Comparison of ENCODE assay signal across 15 mouse cellular contexts in genomic region chr2:32310096-32310845, GRCm38 (mm10). TPM values are rescaled to one million over a fixed set of nuclear protein-coding genes. Genes with fewer than 3 reads are reported as not detected.
A peak's percentile ranks its signal among the peaks of the same experiment; 100 is the strongest.
DNase-seq lines count a peak whose midpoint lies in the region; ATAC-seq and TF ChIP-seq lines count a peak whose summit lies in the region.
"Had no signal": no experiment of that assay in that cellular context is flagged by ENCODE, and none has a peak within 500 bp of the region (broad histone marks: within the 10 kb centered on the region; RNA-seq: fewer than 3 reads in every experiment).

No protein-coding gene starts in this region.

- TF ChIP-seq EP300 in stomach, postnatal 0 days (optimal IDR thresholded peaks at IDR 0.05): no peak

- no peak for TF ChIP-seq CTCF in stomach, postnatal 0 days (IDR thresholded peaks at IDR 0.05; ENCODE audit: low read depth)

- DNase-seq in cerebellum, adult 8-10 months: peak; percentile 30
- no peak for DNase-seq in cerebellum, adult 11-12 months
- DNase-seq in stomach, postnatal 0 days (ENCODE audit: low spot score): no peak
- no peak for DNase-seq in liver, embryonic 11.5 days (ENCODE audit: low spot score)
- no peak for DNase-seq in spleen, postnatal 36 days (ENCODE audit: low spot score in 2 of 2)
- DNase-seq: adrenal gland, adult 2 months; liver, embryonic 13.5 days; right cerebral cortex, postnatal 25 days had no signal

- no peak for ATAC-seq in intestine, embryonic 15.5 days
- ATAC-seq in intestine, embryonic 16.5 days: no peak
- no peak for ATAC-seq in stomach, embryonic 14.5 days (ENCODE audit: insufficient number of reproducible peaks, insufficient read depth, low FRiP score, low read depth)
- ATAC-seq in stomach, postnatal 0 days (ENCODE audit: low FRiP score, low TSS enrichment): no peak
- ATAC-seq in liver, embryonic 11.5 days (replicated peaks; ENCODE audit: low FRiP score): no peak

- H3K4me1 ChIP-seq in intestine, embryonic 15.5 days (replicated peaks): peaks cover 23% of the 10 kb centered on the region
- H3K4me1 ChIP-seq in intestine, embryonic 16.5 days (ENCODE audit: control insufficient read depth, insufficient read depth, low read length): peaks cover 16% of the 10 kb centered on the region
- peaks cover 22% of the 10 kb centered on the region for H3K4me1 ChIP-seq in stomach, embryonic 14.5 days (ENCODE audit: control insufficient read depth, insufficient read depth, low read length)
- peaks cover 5% of the 10 kb centered on the region for H3K4me1 ChIP-seq in stomach, postnatal 0 days (replicated peaks; ENCODE audit: control insufficient read depth, insufficient read depth)
- H3K4me1 ChIP-seq in liver, embryonic 11.5 days (replicated peaks; ENCODE audit: control insufficient read depth, insufficient read depth, low read length): peaks cover 14% of the 10 kb centered on the region

- 87% methylated on average over 18 of the region's 18 CpGs for WGBS in intestine, embryonic 15.5 days
- 87% methylated on average over 18 of the region's 18 CpGs for WGBS in intestine, embryonic 16.5 days
- 83% methylated on average over 18 of the region's 18 CpGs for WGBS in stomach, embryonic 14.5 days
- WGBS in stomach, postnatal 0 days: 82% methylated on average over 18 of the region's 18 CpGs
- 85% methylated on average over 18 of the region's 18 CpGs for WGBS in liver, embryonic 11.5 days

- H3K36me3 ChIP-seq in intestine, embryonic 15.5 days: peaks cover 30% of the 10 kb centered on the region
- H3K36me3 ChIP-seq in intestine, embryonic 16.5 days (ENCODE audit: control insufficient read depth, insufficient read depth, low read length): peaks cover 6% of the 10 kb centered on the region
- peaks cover 42% of the 10 kb centered on the region; the same call in 1 of the 2 replicates for H3K36me3 ChIP-seq in stomach, embryonic 14.5 days (ENCODE audit: control insufficient read depth, insufficient read depth, low read length)
- peaks cover 13% of the 10 kb centered on the region; the same call in 1 of the 2 replicates for H3K36me3 ChIP-seq in stomach, postnatal 0 days (ENCODE audit: control insufficient read depth, insufficient read depth, low read length)
- H3K36me3 ChIP-seq in liver, embryonic 11.5 days (ENCODE audit: control insufficient read depth, insufficient read depth, low read length): peaks cover 18% of the 10 kb centered on the region

- H3K27ac ChIP-seq in intestine, embryonic 15.5 days: no peak overlapping the region
- no peak overlapping the region for H3K27ac ChIP-seq in intestine, embryonic 16.5 days (ENCODE audit: low read length)
- no peak overlapping the region for H3K27ac ChIP-seq in stomach, embryonic 14.5 days (ENCODE audit: low read length)
- H3K27ac ChIP-seq in stomach, postnatal 0 days (replicated peaks): no peak overlapping the region
- H3K27ac ChIP-seq in liver, embryonic 11.5 days (ENCODE audit: low read depth, low read length): no peak overlapping the region
- H3K27ac ChIP-seq: heart, adult 2 months; hindbrain, embryonic 15.5 days; kidney, postnatal 0 days; liver, embryonic 13.5 days; macrophage had no signal

- H3K4me3 ChIP-seq in intestine, embryonic 15.5 days (replicated peaks): no peak overlapping the region
- H3K4me3 ChIP-seq in intestine, embryonic 16.5 days (ENCODE audit: low read length): no peak overlapping the region
- H3K4me3 ChIP-seq in stomach, embryonic 14.5 days (ENCODE audit: low read depth, low read length): no peak overlapping the region
- no peak overlapping the region for H3K4me3 ChIP-seq in stomach, postnatal 0 days (ENCODE audit: low read depth, low read length)
- H3K4me3 ChIP-seq in liver, embryonic 11.5 days (ENCODE audit: low read depth, low read length): no peak overlapping the region
- H3K4me3 ChIP-seq: heart, adult 2 months; hindbrain, embryonic 15.5 days; liver, embryonic 13.5 days had no signal

- no peaks in the 10 kb centered on the region for H3K27me3 ChIP-seq in intestine, embryonic 15.5 days (replicated peaks)
- no peaks in the 10 kb centered on the region for H3K27me3 ChIP-seq in intestine, embryonic 16.5 days (replicated peaks; ENCODE audit: control insufficient read depth, insufficient read depth, low read length)
- H3K27me3 ChIP-seq in stomach, embryonic 14.5 days (ENCODE audit: control insufficient read depth, insufficient read depth, low read length): no peaks in the 10 kb centered on the region
- H3K27me3 ChIP-seq in stomach, postnatal 0 days (ENCODE audit: control insufficient read depth, insufficient read depth, low read length): no peaks in the 10 kb centered on the region
- H3K27me3 ChIP-seq in liver, embryonic 11.5 days (replicated peaks; ENCODE audit: control insufficient read depth, insufficient read depth, low read length): peaks cover 17% of the 10 kb centered on the region

- peak overlapping the region; percentile 100; the same call in 1 of the 2 replicates for H3K4me2 ChIP-seq in intestine, embryonic 15.5 days (replicated peaks)
- H3K4me2 ChIP-seq in intestine, embryonic 16.5 days (ENCODE audit: low read depth, low read length): no peak overlapping the region
- peak overlapping the region; percentile 100 for H3K4me2 ChIP-seq in stomach, embryonic 14.5 days (replicated peaks; ENCODE audit: low read depth, low read length)
- H3K4me2 ChIP-seq in stomach, postnatal 0 days (replicated peaks; ENCODE audit: low read depth): no peak overlapping the region
- H3K4me2 ChIP-seq in liver, embryonic 11.5 days: no peak overlapping the region
- H3K4me2 ChIP-seq: hindbrain, embryonic 15.5 days; liver, embryonic 13.5 days had no signal

- H3K9ac ChIP-seq in intestine, embryonic 15.5 days: no peak overlapping the region
- H3K9ac ChIP-seq in intestine, embryonic 16.5 days (ENCODE audit: low read depth, low read length): no peak overlapping the region
- H3K9ac ChIP-seq in stomach, embryonic 14.5 days (replicated peaks; ENCODE audit: low read depth, low read length): no peak overlapping the region
- no peak overlapping the region for H3K9ac ChIP-seq in stomach, postnatal 0 days (ENCODE audit: low read length)
- H3K9ac ChIP-seq in liver, embryonic 11.5 days (ENCODE audit: low read depth, low read length): no peak overlapping the region
- H3K9ac ChIP-seq: hindbrain, embryonic 15.5 days had no signal

- no peaks in the 10 kb centered on the region for H3K9me3 ChIP-seq in intestine, embryonic 15.5 days
- no peaks in the 10 kb centered on the region for H3K9me3 ChIP-seq in intestine, embryonic 16.5 days (ENCODE audit: control insufficient read depth, low read length)
- no peaks in the 10 kb centered on the region for H3K9me3 ChIP-seq in stomach, embryonic 14.5 days (ENCODE audit: control insufficient read depth, low read depth, low read length)
- no peaks in the 10 kb centered on the region for H3K9me3 ChIP-seq in stomach, postnatal 0 days (ENCODE audit: control insufficient read depth, low read length)
- no peaks in the 10 kb centered on the region for H3K9me3 ChIP-seq in liver, embryonic 11.5 days (ENCODE audit: control insufficient read depth, low read length)
- H3K9me3 ChIP-seq: hindbrain, embryonic 15.5 days; liver, embryonic 13.5 days had no signal

RNA-seq across cellular contexts. Expression of gene Swi5, which starts 22.4 kb away (rescaled TPM):
- 387 and 409 TPM in 2 replicates for polyA plus RNA-seq in intestine, embryonic 15.5 days (2015; fragmentation: Nextera tagmentation; extraction: Ambion mirVana)
- 342 and 377 TPM in 2 replicates for polyA plus RNA-seq in intestine, embryonic 16.5 days (2015; fragmentation: Nextera tagmentation; extraction: Ambion mirVana)
- 137 and 143 TPM in 2 replicates for polyA plus RNA-seq in stomach, embryonic 14.5 days (2014; fragmentation: Nextera tagmentation; extraction: Ambion mirVana)
- polyA plus RNA-seq in stomach, postnatal 0 days (2015; fragmentation: Nextera tagmentation; extraction: Ambion mirVana): 254 and 313 TPM in 2 replicates
- polyA plus RNA-seq in liver, embryonic 11.5 days (2014; fragmentation: Nextera tagmentation; extraction: Ambion mirVana): 369 and 385 TPM in 2 replicates

RNA-seq across cellular contexts. Expression of gene Golga2, which starts 23.1 kb away (rescaled TPM):
- polyA plus RNA-seq in intestine, embryonic 15.5 days (2015; fragmentation: Nextera tagmentation; extraction: Ambion mirVana): 19.7 and 20.5 TPM in 2 replicates
- 21.5 and 21.6 TPM in 2 replicates for polyA plus RNA-seq in intestine, embryonic 16.5 days (2015; fragmentation: Nextera tagmentation; extraction: Ambion mirVana)
- 23.1 and 24.3 TPM in 2 replicates for polyA plus RNA-seq in stomach, embryonic 14.5 days (2014; fragmentation: Nextera tagmentation; extraction: Ambion mirVana)
- 18.1 and 18.5 TPM in 2 replicates for polyA plus RNA-seq in stomach, postnatal 0 days (2015; fragmentation: Nextera tagmentation; extraction: Ambion mirVana)
- 18.8 and 19.7 TPM in 2 replicates for polyA plus RNA-seq in liver, embryonic 11.5 days (2014; fragmentation: Nextera tagmentation; extraction: Ambion mirVana)

RNA-seq across cellular contexts. Expression of gene Ciz1, which starts 41.9 kb away (rescaled TPM):
- 38.9 and 39.8 TPM in 2 replicates for polyA plus RNA-seq in intestine, embryonic 15.5 days (2015; fragmentation: Nextera tagmentation; extraction: Ambion mirVana)
- polyA plus RNA-seq in intestine, embryonic 16.5 days (2015; fragmentation: Nextera tagmentation; extraction: Ambion mirVana): 47.1 and 51.4 TPM in 2 replicates
- polyA plus RNA-seq in stomach, embryonic 14.5 days (2014; fragmentation: Nextera tagmentation; extraction: Ambion mirVana): 44.7 and 45.4 TPM in 2 replicates
- 14.0 and 16.1 TPM in 2 replicates for polyA plus RNA-seq in stomach, postnatal 0 days (2015; fragmentation: Nextera tagmentation; extraction: Ambion mirVana)
- polyA plus RNA-seq in liver, embryonic 11.5 days (2014; fragmentation: Nextera tagmentation; extraction: Ambion mirVana): 45.5 and 45.8 TPM in 2 replicates

RNA-seq across cellular contexts. Expression of gene Dnm1, which starts 42.9 kb away (rescaled TPM):
- 12.2 and 16.4 TPM in 2 replicates for polyA plus RNA-seq in intestine, embryonic 15.5 days (2015; fragmentation: Nextera tagmentation; extraction: Ambion mirVana)
- polyA plus RNA-seq in intestine, embryonic 16.5 days (2015; fragmentation: Nextera tagmentation; extraction: Ambion mirVana): 11.8 and 12.5 TPM in 2 replicates
- 20.5 and 22.6 TPM in 2 replicates for polyA plus RNA-seq in stomach, embryonic 14.5 days (2014; fragmentation: Nextera tagmentation; extraction: Ambion mirVana)
- 5.6 and 6.2 TPM in 2 replicates for polyA plus RNA-seq in stomach, postnatal 0 days (2015; fragmentation: Nextera tagmentation; extraction: Ambion mirVana)
- 9.3 and 10.0 TPM in 2 replicates for polyA plus RNA-seq in liver, embryonic 11.5 days (2014; fragmentation: Nextera tagmentation; extraction: Ambion mirVana)

RNA-seq across cellular contexts. Expression of gene Uck1, which starts 50.3 kb away (rescaled TPM):
- polyA plus RNA-seq in intestine, embryonic 15.5 days (2015; fragmentation: Nextera tagmentation; extraction: Ambion mirVana): 64.7 and 69.0 TPM in 2 replicates
- 72.4 and 74.4 TPM in 2 replicates for polyA plus RNA-seq in intestine, embryonic 16.5 days (2015; fragmentation: Nextera tagmentation; extraction: Ambion mirVana)
- 64.7 and 65.3 TPM in 2 replicates for polyA plus RNA-seq in stomach, embryonic 14.5 days (2014; fragmentation: Nextera tagmentation; extraction: Ambion mirVana)
- 32.2 and 34.8 TPM in 2 replicates for polyA plus RNA-seq in stomach, postnatal 0 days (2015; fragmentation: Nextera tagmentation; extraction: Ambion mirVana)
- polyA plus RNA-seq in liver, embryonic 11.5 days (2014; fragmentation: Nextera tagmentation; extraction: Ambion mirVana): 57.3 and 59.5 TPM in 2 replicates

Comparison
In these comparisons a context has a peak if more than half of its experiments do, and no peak if none do; other contexts are left out.
1. H3K4me2 ChIP-seq: peak in intestine, embryonic 15.5 days (single experiment) and stomach, embryonic 14.5 days (single experiment); none in intestine, embryonic 16.5 days (single experiment), stomach, postnatal 0 days (single experiment) and liver, embryonic 11.5 days (single experiment).